Mouse (Mus musculus) activated CD4-positive, CD25-positive, alpha-beta regulatory T cell, adult 4 months (primary cell): ENCODE data around the gene Cse1l. TPM values are rescaled to one million over a fixed set of nuclear protein-coding genes. Genes with fewer than 3 reads are reported as not detected.

Experiments
- ATAC-seq: one replicate; pipeline ENCODE4 v1.8.0; 2017
- polyA plus RNA-seq, 2 experiments: library from polyadenylated mRNA; unstranded; fragments of 100-300 nt; shearing (Covaris generic); gene quantifications; one replicate each; pipeline ENCODE4 v1.2.1; 2017

Cse1l gene
- polyA plus RNA-seq, 2 experiments from 2014 or later: 59.7 to 65.0 TPM

GRCm38 (mm10) chr2:166903719-166904282, 2.0 kb upstream of the Cse1l start:
- no peak for ATAC-seq

DNA sequence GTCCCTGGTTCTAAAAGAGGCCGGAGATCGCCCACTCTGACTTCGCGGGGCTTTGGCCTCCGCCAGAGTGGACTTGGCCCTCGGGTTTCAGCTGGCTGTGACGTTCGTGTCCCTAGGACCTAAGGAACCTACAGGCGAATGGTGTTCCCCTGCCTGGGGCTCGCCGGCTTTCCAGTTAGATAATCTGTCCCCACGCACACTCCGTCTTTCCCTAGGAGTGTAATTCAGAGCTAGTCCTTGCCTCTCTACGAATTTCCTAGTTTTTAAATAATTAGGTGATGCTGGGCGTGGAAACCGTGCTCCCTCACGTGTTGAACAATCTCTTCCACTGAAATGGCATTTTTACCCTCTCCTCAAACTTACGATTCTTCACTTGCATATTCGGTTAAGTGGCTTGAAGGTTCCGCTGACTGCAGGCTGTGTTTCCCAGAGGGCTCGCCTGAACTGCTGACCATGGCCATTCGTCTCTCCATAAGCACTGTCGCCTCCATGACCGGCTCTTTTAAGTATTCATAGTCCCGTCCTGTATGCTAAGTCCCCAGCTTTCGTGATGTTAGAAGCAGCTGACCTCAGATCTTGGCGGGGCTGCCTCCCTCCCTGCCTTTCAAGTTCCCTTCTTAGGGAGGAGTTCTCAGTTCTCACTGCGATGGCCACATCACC, 813 bp downstream of the Cse1l start:
- ATAC-seq: peak; percentile 13

- ATAC-seq: no peak
Observed at GRCm38 (mm10) chr2:166909729-166910128, 3.9 kb downstream of the Cse1l start.

- no peak for ATAC-seq
Observed at GRCm38 (mm10) chr2:166910536-166910935, 4.7 kb downstream of the Cse1l start.

DNA sequence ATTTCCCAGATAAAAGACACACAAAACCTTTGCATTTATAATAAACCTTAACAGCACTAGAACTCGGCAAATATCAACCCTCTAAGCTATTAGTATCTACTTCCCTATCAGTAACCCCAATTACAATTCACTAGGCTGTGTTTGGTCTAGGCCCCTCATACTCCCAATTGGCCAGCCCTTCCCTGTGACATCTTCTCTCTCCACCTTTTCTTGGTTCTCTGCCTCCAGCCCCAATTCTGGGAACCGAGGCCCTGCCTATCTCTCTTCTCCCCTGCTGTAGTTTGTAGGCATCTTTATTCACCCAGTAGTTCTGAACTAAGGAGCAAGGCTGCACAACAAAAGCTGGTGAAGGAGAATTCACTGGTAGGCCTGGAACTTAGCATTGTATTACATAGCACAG, 18.1 kb downstream of the Cse1l start:
- no peak for ATAC-seq

DNA sequence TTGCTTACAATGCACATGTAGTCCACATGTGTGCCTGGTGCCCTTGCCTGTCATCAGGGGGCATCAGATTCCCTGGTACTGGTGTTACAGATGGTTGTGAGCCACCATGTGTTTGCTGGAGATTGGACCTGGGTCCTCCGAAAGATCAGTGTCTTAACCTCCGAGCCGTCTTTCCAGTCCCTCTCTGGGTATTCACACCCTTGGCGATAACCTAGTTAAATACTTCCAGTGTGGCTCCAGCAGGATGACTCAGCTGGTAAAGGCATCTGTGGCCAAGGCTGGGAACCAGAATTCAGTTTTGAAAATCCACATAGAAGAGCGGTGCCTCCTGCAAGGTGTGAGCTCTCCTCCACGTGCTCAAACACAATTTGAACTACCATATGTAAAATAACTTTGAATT, 28.1 kb downstream of the Cse1l start:
- no peak for ATAC-seq

GRCm38 (mm10) chr2:166934416-166934815, 28.6 kb downstream of the Cse1l start:
- ATAC-seq: no peak

DNA sequence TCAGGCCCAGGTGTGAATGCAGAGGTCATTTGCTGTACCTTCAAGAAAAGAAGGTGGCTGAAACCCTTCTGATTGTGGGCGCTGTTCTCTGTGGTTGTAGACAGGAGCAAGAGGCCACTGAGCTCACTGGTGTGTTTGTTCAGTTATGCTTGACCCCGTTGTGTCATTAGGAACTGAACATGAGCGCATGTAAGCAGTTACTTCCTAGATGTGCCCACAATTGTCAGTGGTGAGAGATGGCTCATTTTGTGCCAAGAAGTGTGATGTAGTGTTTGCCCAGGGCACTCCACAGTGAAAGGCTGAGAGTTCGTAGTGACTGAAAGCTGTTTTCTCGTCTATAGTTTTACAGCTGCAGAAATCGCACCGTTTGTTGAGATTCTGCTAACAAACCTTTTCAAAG, 29.7 kb downstream of the Cse1l start:
- ATAC-seq: no peak

DNA sequence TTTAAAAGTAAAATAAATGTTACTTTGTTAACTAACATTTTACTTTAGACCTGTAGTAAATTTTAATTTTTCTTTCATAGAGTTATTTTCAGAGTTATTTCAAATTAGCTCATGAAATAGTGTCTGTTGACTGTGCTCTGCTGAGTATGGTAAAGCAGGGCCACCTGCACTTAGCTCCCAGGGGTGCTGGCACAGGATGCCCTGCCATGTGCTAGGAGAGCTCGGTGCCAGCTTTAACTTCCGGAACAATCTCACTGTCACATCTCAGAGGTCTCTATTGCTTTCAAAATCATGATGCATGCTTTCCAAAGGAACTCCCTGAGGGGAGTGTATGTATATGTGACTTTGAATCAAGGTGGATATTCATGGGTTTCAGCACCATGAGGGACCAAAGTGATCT, 30.3 kb downstream of the Cse1l start:
- no peak for ATAC-seq

DNA sequence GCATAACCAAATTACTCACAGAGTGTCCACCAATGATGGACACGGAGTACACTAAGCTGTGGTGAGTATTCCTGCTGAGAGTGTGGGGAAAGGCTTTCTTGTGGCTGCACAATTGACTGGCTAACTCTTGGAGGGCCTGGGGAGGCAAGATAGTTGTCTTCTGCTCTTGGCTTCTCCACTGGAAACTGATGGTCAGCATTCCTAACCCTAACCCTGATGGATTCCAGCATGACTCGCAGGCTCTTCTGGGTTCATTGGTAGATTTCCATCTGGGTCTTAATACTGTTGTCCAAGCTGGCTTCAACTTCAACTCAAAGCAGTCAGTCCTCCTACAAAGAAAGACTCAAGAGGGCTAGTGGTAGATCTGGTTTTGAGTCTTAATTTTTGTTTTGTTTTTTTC, 37.3 kb downstream of the Cse1l start:
- ATAC-seq: no peak

DNA sequence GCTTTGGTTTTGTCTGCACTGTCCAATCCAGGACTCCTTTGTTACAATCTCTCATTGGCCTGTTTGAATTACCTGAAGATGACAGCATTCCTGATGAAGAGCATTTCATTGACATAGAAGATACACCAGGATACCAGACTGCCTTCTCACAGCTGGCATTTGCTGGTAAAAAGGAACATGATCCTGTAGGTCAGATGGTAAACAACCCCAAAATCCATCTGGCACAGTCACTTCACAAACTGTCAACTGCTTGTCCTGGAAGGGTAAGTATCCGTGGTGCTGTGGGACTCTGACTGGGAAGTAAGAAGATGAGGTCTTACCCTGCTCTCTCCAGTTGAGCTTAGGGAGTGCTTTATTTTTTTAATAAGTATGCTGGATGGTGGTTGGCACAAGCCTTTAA, 38.5 kb downstream of the Cse1l start:
- ATAC-seq: no peak

- ATAC-seq: no peak
Observed at GRCm38 (mm10) chr2:166945456-166945855, 39.6 kb downstream of the Cse1l start.

DNA sequence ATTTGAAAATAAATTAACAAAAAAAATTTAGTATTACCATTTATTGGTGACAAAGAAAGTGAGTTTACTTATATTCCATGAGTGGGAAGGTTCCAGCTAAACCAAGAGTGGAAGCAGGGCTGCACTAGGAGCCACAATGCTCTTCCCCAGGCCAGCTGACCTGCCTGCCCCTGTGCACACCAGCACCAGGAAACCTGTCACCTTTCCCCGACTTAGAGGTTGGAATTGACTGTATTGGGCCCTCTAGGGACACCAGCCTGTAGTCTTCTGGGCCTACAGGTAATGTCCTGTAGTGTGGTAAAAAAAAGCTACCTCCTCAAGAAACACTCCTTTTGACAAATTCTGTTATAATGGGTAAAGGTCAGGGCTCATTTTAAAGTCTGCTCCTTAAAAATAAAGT, 42.4 kb downstream of the Cse1l start:
- ATAC-seq: no peak

GRCm38 (mm10) chr2:166948936-166949335, 43.1 kb downstream of the Cse1l start:
- ATAC-seq: no peak

DNA sequence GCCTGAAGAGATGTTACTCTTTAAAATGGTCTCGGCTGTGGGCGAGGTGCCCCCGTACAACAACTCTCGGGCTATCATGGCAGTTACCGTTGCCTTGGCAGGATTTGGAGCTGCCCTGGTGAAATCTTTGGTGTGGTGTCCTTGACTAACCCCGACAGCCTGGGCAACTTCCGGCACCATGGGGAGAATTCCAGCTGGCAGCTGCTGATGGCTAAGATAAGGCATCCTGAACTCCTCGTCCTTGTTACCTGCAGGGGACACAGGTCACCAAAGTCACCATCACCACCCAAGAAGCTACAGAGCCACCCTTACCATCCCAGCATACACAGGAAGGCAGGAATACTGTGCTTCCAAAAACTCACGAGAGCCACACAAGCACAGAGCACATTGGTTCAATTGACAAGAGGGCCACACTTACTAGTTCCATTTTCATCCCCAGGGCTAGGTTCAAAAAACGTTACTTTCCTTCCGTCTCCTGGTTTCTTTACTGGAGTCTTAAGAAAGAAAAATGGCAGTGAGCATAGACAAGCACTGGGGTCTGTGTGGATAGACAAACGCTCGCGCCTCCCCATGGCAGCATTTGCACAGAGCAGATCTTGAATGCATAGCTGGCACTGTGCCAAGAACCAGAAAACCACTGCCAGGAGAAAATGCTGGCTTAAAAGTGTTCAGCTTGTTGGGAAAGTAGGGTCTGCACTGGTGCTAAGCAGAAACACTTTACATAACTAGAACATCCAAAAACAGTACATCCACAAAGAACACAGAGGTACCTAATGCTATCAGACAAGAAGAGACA, 45.2 kb downstream of the Cse1l start:
- no peak for ATAC-seq

- no peak for ATAC-seq
Observed at GRCm38 (mm10) chr2:166952151-166952550, 46.3 kb downstream of the Cse1l start.

DNA sequence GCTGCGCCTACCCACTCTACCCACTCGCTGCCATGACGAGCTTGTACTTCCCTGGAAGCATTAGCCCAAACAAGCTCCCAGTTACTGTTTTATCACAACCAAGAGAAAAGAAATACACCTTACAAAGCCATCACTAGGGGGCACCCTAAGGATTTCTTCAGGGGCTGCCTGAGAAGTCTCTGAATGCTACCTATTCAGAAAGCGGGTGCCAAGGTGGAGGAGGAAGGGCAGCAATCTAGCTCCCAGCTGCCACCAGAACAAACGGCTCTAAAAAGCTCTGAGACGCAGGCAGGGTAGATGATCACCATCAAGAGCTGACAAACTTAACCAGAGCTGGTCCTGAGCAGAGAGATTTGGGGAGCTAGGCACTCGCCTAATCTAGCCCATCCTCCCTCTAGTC, 51.0 kb downstream of the Cse1l start:
- no peak for ATAC-seq

GRCm38 (mm10) chr2:166960648-166961330, 54.9 kb downstream of the Cse1l start:
- no peak for ATAC-seq

DNA sequence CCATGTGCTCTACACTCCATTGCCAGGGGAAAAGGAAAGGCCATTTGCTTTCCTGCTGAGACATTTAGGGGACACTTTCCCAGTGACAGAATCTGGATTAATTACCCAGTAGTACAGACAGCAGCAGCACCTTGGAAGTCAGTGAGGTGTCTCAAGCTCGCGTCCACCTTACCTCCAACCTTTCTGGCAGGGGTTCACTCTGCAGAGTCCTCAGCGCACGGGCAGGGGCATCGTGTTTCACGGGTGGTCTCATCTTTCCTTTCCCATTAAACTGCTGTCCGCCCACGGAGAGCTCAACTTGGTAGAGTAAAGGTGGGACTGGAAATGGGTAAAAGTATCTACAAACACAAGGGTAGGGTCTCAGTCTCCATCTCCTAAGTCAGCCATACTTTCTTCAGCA, 57.4 kb downstream of the Cse1l start:
- no peak for ATAC-seq

GRCm38 (mm10) chr2:166964773-166965172, 58.9 kb downstream of the Cse1l start:
- ATAC-seq: peak; percentile 52

DNA sequence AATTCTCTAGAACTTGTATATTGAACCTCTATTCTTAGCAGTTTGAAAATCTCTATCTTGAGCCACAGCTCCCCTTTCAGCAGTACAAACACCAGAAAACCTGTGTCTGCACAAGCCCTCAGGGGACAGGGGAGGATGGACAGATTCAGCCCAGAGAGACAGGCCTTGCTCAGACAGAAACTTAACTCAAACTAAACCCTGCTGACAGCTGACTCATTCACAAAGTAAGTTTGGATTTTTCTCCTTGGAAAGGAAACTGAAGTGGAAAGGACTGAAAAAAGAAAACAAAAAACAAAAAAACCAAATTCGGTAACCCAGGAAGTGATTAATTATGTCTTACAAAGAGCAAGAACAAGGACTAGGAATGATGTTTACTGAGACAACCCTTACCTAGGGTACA, 67.3 kb downstream of the Cse1l start:
- ATAC-seq: no peak

DNA sequence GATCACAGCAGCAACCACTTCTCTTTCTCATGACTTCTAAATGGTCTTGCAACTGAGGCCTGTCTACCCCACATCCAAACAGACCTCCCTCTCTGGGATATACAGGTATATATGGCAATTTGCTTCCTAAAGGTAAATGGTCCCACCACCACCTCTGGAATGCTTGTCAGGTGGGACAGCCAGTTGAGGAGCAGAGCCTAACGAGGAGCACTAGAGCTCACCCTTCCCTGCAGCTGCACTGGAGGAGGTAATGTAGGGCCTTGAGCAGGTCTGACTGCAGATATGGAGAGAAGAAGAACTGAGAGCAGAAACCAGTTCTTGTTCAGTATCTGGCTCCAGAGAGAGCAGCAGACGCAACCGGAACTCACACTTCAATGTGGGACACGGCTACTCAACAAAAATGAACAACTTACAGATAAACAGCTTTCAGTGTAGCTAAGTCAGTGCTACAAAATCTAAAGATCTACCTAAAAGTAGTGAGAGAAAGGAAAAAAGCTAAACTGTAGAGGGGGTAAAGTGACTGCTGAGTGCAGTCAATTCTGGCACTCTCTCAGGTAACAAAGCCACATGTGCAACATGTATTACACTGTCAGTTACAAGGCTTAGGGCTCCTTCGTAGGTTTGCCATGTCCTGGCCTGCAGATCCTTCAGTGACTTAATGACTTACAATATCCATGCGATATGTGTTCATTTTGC, 68.5 kb downstream of the Cse1l start:
- no peak for ATAC-seq

DNA sequence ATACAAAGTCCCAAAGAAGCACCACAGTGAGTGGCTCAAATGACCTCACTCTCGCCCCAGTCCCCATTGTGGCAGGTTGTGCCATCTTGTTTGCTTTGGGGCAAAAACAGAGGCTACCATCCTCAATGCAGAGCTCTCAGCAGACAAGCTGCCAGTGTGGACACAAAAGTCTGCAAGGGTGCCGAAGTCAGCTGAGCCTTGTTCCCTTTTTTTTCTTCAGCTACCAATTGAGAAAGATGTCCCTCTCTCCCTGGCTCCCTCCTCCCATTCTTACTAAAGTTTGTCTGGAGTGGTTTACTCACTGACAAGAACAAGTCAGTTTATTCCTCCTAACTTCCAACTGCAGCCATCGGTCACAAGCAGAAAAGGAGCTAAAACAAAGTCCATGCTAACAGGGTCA, 70.5 kb downstream of the Cse1l start:
- no peak for ATAC-seq
